Mouse (Mus musculus): ENCODE data around the gene Tmem129.

Tmem129 gene

GRCm38 (mm10) chr5:33687142-33687541 lies 28.9 kb upstream of the Tmem129 start:
- no peak for DNase-seq (ENCODE audit: low read depth, low spot score)

GRCm38 (mm10) chr5:33684932-33685331 lies 26.7 kb upstream of the Tmem129 start:
- no peak for DNase-seq (ENCODE audit: low read depth, low spot score)

- DNase-seq (ENCODE audit: low read depth, low spot score) = no peak
Observed at GRCm38 (mm10) chr5:33683897-33684652, 25.9 kb upstream of the Tmem129 start.

- no peak for DNase-seq (ENCODE audit: low read depth, low spot score)
Observed at GRCm38 (mm10) chr5:33682963-33683362, 24.7 kb upstream of the Tmem129 start.

GRCm38 (mm10) chr5:33681611-33682388 lies 23.6 kb upstream of the Tmem129 start:
- no peak for DNase-seq (ENCODE audit: low read depth, low spot score)

- DNase-seq (ENCODE audit: low read depth, low spot score) = no peak
Observed at GRCm38 (mm10) chr5:33681044-33681443, 22.8 kb upstream of the Tmem129 start.

GRCm38 (mm10) chr5:33678244-33678643 lies 20.0 kb upstream of the Tmem129 start:
- DNase-seq (ENCODE audit: low read depth, low spot score) = no peak

- DNase-seq (ENCODE audit: low read depth, low spot score) = no peak
Observed at GRCm38 (mm10) chr5:33675964-33676363, 17.7 kb upstream of the Tmem129 start.

- DNase-seq (ENCODE audit: low read depth, low spot score) = no peak
Observed at GRCm38 (mm10) chr5:33674439-33674838, 16.2 kb upstream of the Tmem129 start.

GRCm38 (mm10) chr5:33671659-33672058 lies 13.4 kb upstream of the Tmem129 start:
- DNase-seq (ENCODE audit: low read depth, low spot score) = no peak

- no peak for DNase-seq (ENCODE audit: low read depth, low spot score)
Observed at GRCm38 (mm10) chr5:33668223-33668622, 10.0 kb upstream of the Tmem129 start.

GRCm38 (mm10) chr5:33658664-33659050 lies 441 bp upstream of the Tmem129 start:
- DNase-seq (ENCODE audit: low read depth, low spot score) = no peak

GRCm38 (mm10) chr5:33657251-33657786 lies 897 bp downstream of the Tmem129 start:
- peak; percentile 72 for DNase-seq (ENCODE audit: low read depth, low spot score)

- DNase-seq (ENCODE audit: low read depth, low spot score) = no peak
Observed at GRCm38 (mm10) chr5:33656739-33657138, 1.5 kb downstream of the Tmem129 start.

- DNase-seq (ENCODE audit: low read depth, low spot score) = no peak
Observed at GRCm38 (mm10) chr5:33655251-33655840, 2.9 kb downstream of the Tmem129 start.

- no peak for DNase-seq (ENCODE audit: low read depth, low spot score)
Observed at GRCm38 (mm10) chr5:33654424-33654823, 3.8 kb downstream of the Tmem129 start.

- no peak for DNase-seq (ENCODE audit: low read depth, low spot score)
Observed at GRCm38 (mm10) chr5:33652783-33653173, 5.4 kb downstream of the Tmem129 start.

- DNase-seq (ENCODE audit: low read depth, low spot score) = peak; percentile 91
Observed at GRCm38 (mm10) chr5:33651921-33652782, 6.1 kb downstream of the Tmem129 start, which contains the start of gene Slbp. TSS of gene Slbp (minus strand) at chr5:33652574.

- no peak for DNase-seq (ENCODE audit: low read depth, low spot score)
Observed at GRCm38 (mm10) chr5:33651541-33651920, 6.7 kb downstream of the Tmem129 start.

GRCm38 (mm10) chr5:33651017-33651416 lies 7.2 kb downstream of the Tmem129 start:
- DNase-seq (ENCODE audit: low read depth, low spot score) = no peak

GRCm38 (mm10) chr5:33640652-33641051 lies 17.6 kb downstream of the Tmem129 start:
- no peak for DNase-seq (ENCODE audit: low read depth, low spot score)
